Mouse (Mus musculus): ENCODE measurements at regions not wholly inside any gene's neighbourhood (a gene's known extent, or its start where the extent isn't known, plus 50 kb on each side); places are given as distances from the start of the nearest gene placed in this dataset.

DNA sequence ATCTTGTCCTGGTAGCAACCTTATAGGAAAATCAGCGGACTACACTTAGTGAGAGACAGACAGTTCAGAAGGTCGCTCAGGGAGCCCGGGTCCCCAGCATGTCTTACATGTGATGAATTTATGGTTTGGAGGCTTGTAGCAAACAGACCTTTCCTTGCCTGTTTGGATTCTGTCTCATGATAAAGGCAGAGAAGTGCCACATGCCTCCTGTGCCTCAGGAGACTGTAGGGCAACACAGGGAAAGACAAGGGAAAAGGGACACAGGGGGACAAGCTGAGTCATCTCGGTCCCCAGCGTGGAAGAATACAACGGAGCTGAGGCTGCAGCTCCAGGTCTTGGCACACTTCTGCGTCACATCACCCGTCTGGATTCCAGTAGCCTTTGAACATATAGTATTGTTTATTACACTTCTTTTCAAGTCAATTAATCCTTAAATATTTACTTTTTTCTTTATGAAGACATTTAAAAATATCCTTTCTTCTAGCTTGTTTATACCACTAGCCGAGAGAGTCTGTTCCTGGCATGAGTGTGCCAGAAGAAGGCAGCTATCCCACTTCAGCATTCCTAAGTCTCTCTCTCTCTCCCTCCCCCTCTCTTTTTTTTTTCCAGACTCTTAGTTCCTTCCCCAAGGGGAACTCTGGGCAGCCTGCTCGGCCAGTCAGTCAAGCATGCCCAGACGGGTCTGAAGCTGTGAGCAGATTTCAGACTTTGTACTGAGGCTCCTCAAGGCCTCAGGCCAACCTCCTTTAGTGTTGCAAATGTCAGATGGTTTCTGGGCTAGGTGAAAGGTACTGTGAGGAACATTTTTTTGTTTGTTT is 97.9 kb upstream of the Barx2 start:
- TF ChIP-seq CTCF (conservative IDR thresholded peaks at IDR 0.05; ENCODE audit: insufficient read depth, insufficient read length, low read depth, low read length) (no peak), POLR2A (IDR thresholded peaks at IDR 0.05; ENCODE audit: low read depth, low read length) (no peak)

Data from kidney, adult 2 months (tissue).